Mouse (Mus musculus) ES-Bruce4 (cell line): ENCODE measurements around the gene Dnajb6.

ENCODE experiments used
- CTCF ChIP-seq: IDR thresholded peaks from one replicate; pipeline ENCODE4 v1.8.1; 2011; ENCODE audit warnings: low read depth, low read length
- EP300 ChIP-seq: IDR thresholded peaks from 2 replicates; pipeline ENCODE4 v1.6.1; 2011; ENCODE audit warnings: low read depth, low read length; ENCODE audit not compliant: insufficient read depth
- POLR2A ChIP-seq: IDR thresholded peaks from one replicate; pipeline ENCODE4 v1.8.1; 2011; ENCODE audit warnings: low read length; ENCODE audit not compliant: insufficient read depth

GRCm38 (mm10) chr5:29864994-29865393 lies 129.5 kb downstream of the Dnajb6 start:
- TF ChIP-seq CTCF (no peak), POLR2A (no peak), EP300 (no peak)
